Mouse (Mus musculus): ENCODE measurements around the gene Vmn1r9.
"Not testable (repeated sequence)": the region's sequence is repeated elsewhere in the genome, so short reads cannot be mapped to it uniquely, and the experiment has no call there.

Gene Vmn1r9

GRCm38 (mm10) chr6:57066487-57066886 lies at the start of gene Vmn1r9:
Gene Vmn1r9, plus strand, starts transcription at chr6:57066787.
- DNase-seq: no peak

- not testable (repeated sequence) for DNase-seq
These were observed 41.4 kb upstream of the Vmn1r9 start, which contains the start of gene Vmn1r7 for GRCm38 (mm10) chr6:57025224-57025623. Gene Vmn1r7, minus strand, starts transcription at chr6:57025324.

GRCm38 (mm10) chr6:57031984-57032383 lies 34.6 kb upstream of the Vmn1r9 start, which contains the start of gene Vmn1r8:
Gene Vmn1r8, plus strand, starts transcription at chr6:57032284.
- DNase-seq: no peak

GRCm38 (mm10) chr6:57034674-57035073 lies 31.9 kb upstream of the Vmn1r9 start:
- DNase-seq: no peak

GRCm38 (mm10) chr6:57063730-57064129 lies 2.9 kb upstream of the Vmn1r9 start:
- DNase-seq: no peak

- DNase-seq: no peak
These were observed 39.8 kb downstream of the Vmn1r9 start for GRCm38 (mm10) chr6:57106358-57106757.

GRCm38 (mm10) chr6:57109154-57109553 lies 42.6 kb downstream of the Vmn1r9 start, which contains the start of gene Vmn1r10:
Gene Vmn1r10, plus strand, starts transcription at chr6:57109454.
- DNase-seq: no peak
